Mouse (Mus musculus): Measurements from ENCODE around the gene Gas2l3. TPM values are rescaled to one million over a fixed set of nuclear protein-coding genes. Genes with fewer than 3 reads are reported as not detected.

Gene Gas2l3
- 8.5 and 9.2 TPM in 2 replicates for total RNA-seq (2021)
- long read RNA-seq, experiment 1 = 0 reads
- long read RNA-seq, experiment 2, partial matches to known transcripts = 0 of 1 reads
- long read RNA-seq, experiment 2, other reads (novel, unspliced or antisense) = 1 of 1 reads

GRCm38 (mm10) chr10:89443623-89444151 lies at the start of gene Gas2l3:
Gene Gas2l3 (minus strand): TSS chr10:89443967.
- DNase-seq = peak; percentile 92

GRCm38 (mm10) chr10:89491321-89491720 lies 47.6 kb upstream of the Gas2l3 start:
- no peak for DNase-seq

GRCm38 (mm10) chr10:89490250-89490649 lies 46.5 kb upstream of the Gas2l3 start:
- peak; percentile 35 for DNase-seq

GRCm38 (mm10) chr10:89489459-89489858 lies 45.7 kb upstream of the Gas2l3 start:
- DNase-seq = no peak

GRCm38 (mm10) chr10:89486995-89487742 lies 43.4 kb upstream of the Gas2l3 start:
- peak; percentile 25 for DNase-seq

GRCm38 (mm10) chr10:89484907-89485306 lies 41.1 kb upstream of the Gas2l3 start:
- no peak for DNase-seq

GRCm38 (mm10) chr10:89483812-89484602 lies 40.2 kb upstream of the Gas2l3 start:
- DNase-seq = no peak

GRCm38 (mm10) chr10:89483113-89483512 lies 39.3 kb upstream of the Gas2l3 start:
- no peak for DNase-seq

- no peak for DNase-seq
These were observed 38.4 kb upstream of the Gas2l3 start for GRCm38 (mm10) chr10:89482142-89482681.

- no peak for DNase-seq
These were observed 37.9 kb upstream of the Gas2l3 start for GRCm38 (mm10) chr10:89481638-89482037.

GRCm38 (mm10) chr10:89478766-89479165 lies 35.0 kb upstream of the Gas2l3 start:
- DNase-seq = no peak

GRCm38 (mm10) chr10:89470596-89471353 lies 27.0 kb upstream of the Gas2l3 start:
- DNase-seq = no peak

GRCm38 (mm10) chr10:89464760-89465405 lies 21.1 kb upstream of the Gas2l3 start:
- DNase-seq = no peak

- no peak for DNase-seq
These were observed 19.1 kb upstream of the Gas2l3 start for GRCm38 (mm10) chr10:89462890-89463289.

GRCm38 (mm10) chr10:89461856-89462507 lies 18.2 kb upstream of the Gas2l3 start:
- DNase-seq = peak; percentile 83

GRCm38 (mm10) chr10:89460972-89461371 lies 17.2 kb upstream of the Gas2l3 start:
- no peak for DNase-seq

- DNase-seq = peak; percentile 78
These were observed 15.0 kb upstream of the Gas2l3 start for GRCm38 (mm10) chr10:89458770-89459169.

- DNase-seq = no peak
These were observed 10.0 kb upstream of the Gas2l3 start for GRCm38 (mm10) chr10:89453794-89454193.

GRCm38 (mm10) chr10:89453068-89453641 lies 9.4 kb upstream of the Gas2l3 start:
- DNase-seq = no peak

- DNase-seq = no peak
These were observed 6.6 kb upstream of the Gas2l3 start for GRCm38 (mm10) chr10:89450411-89450810.
